Mouse (Mus musculus): Measurements from ENCODE around the gene Trip10.

Gene Trip10

DNA sequence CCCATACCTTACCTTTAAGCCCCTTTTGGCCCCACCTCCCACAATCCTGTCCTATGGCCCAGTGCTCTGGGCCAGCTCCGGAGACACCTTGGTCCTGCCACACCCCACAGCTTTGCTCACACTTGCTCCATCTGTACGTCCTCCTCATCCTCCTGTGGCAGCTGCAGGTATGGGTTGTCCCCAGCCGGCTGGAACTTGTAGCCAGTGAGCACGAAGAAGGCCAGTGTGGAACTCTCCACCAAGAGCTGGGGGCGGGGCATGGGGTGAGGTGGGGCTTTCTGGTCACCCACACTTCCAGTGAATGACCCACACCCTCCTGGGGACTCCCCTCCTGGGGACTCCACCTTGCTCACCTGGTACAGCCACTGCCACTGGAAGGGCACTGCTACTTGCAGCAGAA is 13.5 kb upstream of the Trip10 start:
- no peak for DNase-seq (ENCODE audit: low spot score)

DNA sequence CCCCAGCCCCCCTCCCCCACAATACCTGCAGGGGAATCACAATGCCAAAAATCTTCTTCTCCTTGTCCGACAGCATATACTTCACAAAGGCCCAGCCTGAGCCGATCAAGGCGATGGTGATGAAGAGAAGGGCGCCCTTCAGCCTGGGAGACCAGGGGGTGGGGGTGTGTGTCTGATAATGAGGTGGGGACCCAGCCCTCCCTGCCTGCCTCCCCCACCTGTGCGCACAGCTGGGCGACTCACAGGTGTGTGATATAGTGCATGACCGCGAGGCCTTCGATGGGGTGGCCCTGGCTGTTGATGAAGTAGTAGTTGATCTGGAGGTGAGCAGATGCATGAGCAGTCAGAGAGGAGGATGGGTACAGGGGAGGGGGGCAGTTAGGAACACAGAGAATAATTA is 12.1 kb upstream of the Trip10 start:
- no peak for DNase-seq (ENCODE audit: low spot score)

DNA sequence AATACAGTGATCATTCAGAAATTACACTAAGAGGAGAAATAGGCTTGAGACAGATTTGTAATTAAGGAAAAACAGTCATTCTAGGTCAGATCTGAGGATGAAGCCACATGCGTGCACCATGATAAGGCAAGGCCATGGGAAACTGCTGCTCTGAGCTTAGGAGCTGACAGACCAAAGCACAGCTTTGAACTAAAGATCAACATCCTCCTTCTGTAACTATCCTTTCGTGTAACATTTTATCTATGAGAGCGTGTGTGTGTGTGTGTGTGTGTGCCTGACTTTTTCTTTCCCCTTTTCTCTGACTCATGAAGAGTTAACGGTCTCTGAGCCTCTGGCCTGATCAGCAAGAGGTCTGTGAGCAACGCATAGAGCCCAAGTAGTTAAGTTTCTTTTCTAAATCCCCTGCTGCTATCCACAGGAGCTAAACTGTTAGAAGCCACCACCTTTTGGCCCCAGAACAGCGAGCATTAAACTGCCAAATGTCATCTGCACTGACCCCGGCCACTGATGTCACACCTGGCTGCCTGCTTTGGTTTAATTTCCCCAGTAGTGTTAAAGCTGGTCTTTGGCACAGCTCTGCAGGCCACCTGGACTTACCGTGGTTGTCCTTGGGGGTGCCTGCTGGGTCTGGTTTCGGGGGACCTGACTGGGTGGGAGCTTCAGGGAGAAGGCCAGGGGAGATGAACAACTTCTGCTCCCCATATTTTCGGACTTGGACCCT is 5.4 kb upstream of the Trip10 start:
- no peak for DNase-seq (ENCODE audit: low spot score)

DNA sequence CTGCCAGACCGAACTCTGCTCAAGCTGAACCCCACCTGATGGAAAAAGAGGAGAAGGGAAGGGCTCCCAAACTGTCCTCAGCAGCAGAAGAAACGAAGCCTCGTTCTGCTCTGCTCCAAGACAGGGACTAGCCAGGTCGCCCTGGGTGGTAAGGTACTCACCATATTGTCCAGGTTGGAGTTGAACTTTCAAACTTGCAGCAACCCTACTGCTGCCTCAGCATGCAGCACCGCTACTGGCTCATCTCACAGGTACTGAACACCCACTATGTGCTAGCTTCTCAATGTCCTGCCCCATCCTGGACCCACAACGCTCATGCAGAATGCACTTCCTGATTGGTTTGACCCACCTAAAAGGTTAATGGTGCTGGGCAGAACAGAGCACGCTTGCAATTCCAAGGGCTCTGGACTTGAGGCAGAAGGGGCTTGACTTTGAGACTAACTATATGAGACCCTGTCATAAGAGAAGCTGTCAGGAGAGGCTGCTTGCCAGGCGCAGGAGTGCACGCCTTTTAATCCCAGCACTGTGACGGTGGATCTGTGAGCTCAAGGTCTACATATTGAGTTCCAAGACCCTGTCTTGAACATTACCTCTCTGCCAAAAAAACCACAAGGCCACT is 3.8 kb upstream of the Trip10 start:
- no peak for DNase-seq (ENCODE audit: low spot score)

DNA sequence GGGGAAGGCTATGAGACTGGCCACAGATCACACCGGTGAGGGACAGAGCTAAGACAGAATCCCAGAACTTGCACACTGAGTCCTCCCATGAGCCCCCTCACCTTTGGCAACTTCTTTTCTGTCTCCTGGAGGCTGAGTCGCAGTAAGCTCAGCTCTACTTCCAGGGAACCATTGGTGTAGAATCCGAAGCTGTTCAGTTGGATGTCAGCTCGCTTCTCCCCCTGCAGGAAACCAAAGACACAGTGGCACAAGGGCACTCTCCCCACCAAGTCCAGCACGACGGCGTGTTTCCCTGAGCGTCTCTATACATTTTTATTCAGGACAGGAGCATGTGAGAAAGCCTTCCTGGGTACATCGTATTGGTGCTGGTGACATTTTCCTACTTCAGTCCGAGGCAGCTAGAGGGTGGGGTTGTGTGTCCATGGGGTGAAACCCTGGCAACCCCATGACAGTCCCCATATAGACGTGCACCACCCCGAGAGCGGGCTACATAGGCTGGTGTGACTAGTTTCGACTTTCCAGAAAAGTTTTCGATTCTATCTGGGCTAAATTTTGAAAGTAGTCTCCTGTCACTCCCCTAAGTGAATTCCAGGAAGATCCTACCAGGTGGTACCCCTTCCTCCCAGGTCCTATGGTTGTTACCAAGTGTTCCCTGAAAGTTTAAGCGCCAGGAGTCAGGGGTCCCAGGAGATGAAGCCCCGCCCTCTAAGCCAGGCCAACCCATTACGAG is 2.4 kb upstream of the Trip10 start:
- no peak for DNase-seq (ENCODE audit: low spot score)

DNA sequence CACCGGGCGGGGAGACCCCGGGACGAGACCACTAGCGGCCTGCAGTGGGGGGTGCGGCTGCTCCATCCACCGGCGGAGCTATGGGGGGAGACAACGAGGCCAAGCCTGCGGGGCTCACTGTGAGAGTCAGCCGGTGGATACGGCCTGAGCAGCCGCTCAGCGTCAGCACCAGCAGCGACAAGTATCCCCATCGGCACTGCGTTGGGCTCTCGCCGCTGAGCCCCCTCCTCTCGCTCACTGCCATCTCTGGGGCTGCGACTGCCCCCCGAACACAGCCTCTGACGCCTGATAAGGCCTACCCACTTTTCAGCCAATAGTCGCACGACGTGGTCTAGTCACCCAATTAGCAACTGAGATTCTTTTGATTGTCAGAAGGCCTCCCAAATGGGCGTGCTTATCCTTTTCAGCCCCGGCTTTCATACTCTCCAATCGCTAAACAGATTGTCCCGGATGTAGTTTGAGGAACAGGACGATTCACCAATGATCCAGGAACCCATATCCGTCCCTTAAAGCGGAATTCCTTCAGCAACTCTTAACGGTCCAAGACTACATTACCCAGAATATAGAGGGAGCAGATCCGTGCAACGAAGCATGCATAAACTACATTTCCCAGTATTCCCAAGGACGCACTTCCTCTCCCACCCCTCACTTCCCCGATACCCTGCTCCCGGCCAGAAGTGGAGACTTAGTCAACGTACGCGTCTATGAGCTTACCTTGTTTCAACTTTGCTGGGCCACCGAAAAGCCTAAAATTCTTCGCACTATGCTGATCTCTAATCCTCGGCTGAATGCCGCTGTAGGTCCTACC is 1.7 kb upstream of the Trip10 start:
- peak; percentile 40 for DNase-seq (ENCODE audit: low spot score)

DNA sequence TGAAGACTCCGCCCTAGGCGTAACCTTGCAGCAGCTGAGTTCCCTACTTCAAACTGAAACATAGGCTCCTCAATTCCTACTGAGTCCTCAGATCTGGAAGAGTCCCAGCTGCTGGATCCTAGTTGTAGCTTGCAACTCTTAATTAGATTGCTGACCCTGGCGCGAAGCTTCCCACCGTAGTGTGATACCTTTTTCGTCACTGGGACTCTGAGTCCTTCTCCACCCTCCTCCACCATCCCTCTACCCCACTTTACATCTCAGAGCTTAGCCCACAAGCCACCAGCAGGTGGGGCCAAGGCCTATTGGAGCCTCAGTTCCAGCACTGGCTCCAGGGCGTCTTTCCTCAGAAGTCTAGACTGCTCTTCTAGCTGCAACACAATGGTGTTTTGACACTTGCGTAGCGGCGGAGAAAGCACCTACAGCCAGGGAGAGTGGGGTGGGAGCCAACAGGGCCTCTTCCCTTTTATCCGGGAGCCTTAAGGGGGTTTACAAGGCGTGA is 1.0 kb upstream of the Trip10 start, which contains the start of gene Gpr108:
Gene Gpr108, minus strand, starts transcription at position 246 of the 499 bp plus-strand sequence.
- DNase-seq (ENCODE audit: low spot score) = no peak

DNA sequence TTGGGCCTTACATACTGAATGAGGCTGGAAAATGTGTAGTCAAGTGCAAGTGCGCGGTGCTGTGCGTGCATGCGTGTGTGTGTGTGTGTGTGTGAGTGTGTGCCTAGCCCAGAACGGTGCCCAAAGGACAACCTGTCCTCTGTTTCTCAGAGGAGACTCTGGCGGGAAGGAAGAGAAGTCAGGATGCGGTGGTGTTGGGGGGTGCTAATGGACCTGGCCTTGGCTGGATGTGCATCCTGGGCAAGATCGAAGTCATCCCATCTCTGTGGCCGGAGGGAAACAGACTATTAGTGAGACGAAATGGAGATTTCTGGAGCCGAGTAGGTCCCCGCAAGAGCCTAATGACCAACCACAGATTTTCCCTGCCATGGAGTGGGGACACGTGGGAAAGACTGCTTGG is 484 bp upstream of the Trip10 start:
- no peak for DNase-seq (ENCODE audit: low spot score)

DNA sequence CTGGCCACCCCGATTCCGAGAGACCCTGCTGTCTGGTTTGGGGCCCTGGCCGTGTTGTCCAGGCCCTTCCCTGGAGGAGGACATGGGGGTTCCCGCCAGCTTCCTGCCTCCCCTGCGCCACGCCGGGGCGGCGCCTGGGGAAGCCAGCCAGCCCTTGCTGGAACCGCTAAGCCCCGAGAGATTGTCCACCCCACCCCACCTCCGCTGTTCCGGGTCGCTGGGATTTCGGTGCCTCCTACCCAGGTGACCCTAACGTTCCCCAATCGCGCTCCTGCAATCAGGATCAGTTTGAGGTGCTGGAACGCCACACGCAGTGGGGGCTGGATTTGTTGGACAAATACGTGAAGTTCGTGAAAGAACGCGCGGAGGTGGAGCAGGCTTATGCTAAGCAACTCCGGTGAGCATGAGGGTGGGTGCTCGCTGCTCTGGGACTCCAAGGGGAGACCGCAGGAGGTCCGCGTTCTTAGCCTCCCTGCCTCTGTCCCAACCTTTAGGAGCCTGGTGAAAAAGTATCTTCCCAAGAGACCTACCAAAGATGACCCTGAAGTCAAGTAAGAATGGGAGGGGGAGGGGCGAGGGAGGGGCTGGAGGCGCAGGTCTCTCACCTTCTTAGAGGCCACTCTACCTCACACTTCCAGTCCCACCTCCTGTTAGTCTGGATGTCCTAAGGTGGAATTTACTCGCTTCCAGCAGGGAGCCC is 1.4 kb downstream of the Trip10 start:
- no peak for DNase-seq (ENCODE audit: low spot score)

DNA sequence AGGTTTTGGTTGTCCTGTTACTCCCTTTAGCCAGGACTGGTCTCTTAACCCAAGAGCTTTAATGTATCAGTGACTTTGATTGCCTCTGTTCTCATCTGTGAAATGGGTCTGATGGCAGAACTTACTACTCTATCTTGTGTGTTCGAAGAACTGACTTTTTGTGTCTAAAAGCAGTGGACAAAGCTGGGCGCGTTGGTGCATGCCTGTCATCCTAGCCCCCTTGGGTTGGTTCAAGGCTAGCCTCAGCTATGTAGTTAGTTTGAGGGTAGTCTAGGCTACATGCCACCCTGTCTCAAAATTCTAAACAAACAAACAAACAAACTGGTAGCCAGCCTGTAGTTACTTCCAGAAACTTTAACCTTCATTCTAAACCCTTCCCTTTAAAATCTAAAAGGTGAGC is 2.2 kb downstream of the Trip10 start:
- DNase-seq (ENCODE audit: low spot score) = no peak

DNA sequence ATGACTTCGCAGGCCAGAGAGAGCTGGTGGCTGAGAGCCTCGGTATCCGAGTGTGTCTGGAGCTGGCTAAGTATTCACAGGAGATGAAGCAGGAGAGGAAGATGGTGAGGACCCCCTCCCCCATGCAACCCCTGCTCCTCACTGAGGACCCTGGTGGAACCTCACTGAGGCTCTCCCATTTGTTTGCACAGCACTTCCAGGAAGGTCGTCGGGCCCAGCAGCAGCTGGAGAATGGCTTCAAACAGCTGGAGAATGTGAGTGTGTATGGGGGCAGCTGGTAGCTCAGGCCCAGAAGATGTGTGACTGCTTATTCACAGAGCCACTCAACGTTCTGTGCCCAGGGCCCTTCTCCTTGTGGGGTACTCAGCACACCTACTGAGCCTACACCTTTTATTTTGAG is 4.1 kb downstream of the Trip10 start:
- no peak for DNase-seq (ENCODE audit: low spot score)

DNA sequence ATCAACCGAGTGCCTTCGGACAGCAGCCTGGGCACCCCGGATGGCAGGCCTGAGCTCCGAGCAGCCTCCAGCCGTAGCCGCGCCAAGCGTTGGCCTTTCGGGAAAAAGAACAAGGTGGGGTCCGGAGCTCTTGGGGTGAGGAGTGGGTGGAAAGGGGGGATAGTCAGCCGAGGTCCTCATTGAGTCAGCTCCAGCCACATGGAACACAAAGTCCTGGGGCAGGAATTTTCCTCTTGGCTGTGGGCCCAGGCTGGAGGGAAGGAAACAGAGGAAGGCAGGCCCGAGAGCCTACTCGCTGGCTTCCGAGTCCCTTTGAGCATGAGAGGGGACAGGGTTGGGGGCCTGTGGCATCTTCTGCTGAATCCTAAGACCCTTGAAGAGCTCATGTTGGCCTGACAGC is 6.1 kb downstream of the Trip10 start:
- DNase-seq (ENCODE audit: low spot score) = no peak

DNA sequence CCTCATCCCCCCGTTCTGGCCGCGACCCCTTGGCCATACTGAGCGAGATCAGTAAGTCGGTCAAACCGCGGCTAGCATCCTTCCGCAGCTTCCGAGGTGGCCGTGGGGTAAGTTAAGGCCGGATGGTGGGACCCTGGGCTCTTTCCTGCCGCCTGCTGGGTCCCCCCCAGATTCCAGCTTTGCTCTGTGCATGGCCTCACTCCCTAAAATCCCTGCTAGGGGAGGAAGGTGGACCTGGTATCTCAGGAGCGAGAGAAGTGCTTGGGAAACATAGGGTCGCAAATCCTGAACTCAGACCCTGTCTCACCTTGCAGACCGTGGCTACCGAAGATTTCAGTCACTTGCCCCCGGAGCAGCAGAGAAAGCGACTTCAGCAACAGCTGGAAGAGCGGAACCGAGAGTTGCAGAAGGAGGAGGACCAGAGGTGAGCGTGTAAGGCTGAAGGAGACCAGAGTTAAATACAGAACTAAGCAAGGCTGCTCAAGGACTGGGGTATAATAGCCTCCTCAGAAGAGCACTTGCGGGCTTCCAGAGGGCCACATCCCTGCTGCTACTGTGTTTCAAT is 7.7 kb downstream of the Trip10 start:
- DNase-seq (ENCODE audit: low spot score) = no peak

DNA sequence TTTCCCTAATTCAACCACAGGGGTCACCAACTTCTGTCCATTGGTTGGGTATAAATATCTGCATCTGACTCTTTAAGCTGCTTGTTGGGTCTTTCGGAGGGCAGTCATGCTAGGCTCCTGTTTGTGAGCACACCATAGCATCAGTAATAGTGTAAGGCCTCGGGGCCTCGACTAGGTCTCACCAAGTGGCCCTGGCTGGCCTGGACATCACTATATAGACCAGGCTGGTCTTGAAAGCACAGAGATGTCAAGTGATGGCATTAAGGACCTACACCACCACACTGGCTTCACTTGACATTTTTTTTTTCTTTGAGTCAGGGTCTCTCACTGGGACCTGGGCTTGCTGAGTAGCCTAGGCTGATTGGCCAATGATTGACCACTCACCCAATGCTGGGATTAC is 8.9 kb downstream of the Trip10 start:
- DNase-seq (ENCODE audit: low spot score) = no peak

DNA sequence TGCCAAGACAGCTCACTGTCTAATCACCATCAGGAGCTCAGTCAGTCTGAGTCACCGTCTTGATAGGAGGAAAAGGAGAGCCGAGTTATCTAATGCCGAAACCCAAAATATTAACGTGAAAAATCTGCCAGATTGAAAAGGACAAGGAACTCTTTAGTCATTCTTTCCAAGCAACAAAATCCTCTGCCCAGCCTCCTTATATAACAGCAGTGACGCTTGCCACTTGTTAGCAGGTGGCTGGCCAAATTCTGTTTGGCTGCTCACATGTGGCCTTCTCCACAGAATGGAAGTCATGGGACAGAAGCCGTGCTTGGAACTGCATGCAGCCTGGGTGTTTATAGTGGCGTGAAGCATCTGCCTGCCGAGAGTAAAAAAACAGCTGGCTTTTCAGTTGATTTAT is 10.5 kb downstream of the Trip10 start:
- no peak for DNase-seq (ENCODE audit: low spot score)

DNA sequence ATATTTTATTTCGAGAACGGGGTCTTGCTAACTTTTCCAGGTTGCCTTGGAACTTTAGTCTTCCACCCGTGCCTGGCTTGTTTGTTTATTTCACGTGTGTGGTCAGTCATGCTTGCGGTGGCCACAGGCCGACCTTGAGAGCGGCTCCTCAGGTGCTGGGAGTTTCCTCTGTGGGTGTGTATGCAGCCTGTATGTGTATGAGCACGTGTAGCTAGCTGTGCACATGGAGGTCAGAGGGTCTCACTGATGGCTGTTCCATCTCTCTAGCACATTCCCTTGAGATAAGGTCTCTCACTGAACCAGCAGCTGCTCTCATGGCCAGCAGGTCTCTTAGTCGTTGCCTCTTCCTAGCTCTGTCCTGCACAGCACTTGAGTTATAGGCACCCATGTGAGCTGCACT is 11.1 kb downstream of the Trip10 start:
- no peak for DNase-seq (ENCODE audit: low spot score)

DNA sequence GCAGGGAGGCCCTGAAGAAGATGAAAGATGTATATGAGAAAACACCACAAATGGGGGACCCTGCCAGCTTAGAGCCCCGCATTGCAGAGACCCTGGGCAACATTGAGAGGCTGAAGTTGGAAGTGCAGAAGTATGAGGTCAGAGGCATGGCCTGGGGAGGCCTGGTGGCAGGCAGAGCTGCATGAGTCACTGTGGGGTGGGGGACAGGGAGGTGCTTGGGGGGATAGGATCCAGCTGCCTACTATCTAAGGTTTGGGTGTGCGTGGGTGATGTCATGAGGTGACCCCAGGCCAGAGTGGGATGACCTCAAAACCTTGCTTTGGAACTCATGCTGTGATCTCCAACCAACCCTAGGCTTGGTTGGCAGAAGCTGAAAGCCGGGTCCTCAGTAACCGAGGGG is 12.0 kb downstream of the Trip10 start:
- no peak for DNase-seq (ENCODE audit: low spot score)

DNA sequence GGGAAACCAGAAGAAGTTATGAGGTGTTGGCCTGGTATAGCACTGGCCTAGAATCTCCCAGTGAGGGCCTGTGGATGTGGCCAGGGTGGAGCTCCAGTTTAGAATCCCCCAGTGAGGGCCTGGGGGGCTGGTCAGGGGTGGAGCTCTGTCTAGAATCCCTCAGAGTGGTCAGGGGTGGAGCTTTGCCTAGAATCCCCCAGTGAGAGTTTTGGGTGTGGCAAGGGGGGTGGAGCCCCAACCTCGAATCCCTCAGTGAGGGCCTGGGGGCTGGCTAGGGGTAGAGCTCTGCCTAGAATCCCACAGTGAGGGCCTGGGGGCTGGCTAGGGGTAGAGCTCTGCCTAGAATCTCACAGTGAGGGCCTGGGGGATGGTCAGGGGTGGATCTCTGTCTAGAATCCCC is 12.5 kb downstream of the Trip10 start:
- no peak for DNase-seq (ENCODE audit: low spot score)

DNA sequence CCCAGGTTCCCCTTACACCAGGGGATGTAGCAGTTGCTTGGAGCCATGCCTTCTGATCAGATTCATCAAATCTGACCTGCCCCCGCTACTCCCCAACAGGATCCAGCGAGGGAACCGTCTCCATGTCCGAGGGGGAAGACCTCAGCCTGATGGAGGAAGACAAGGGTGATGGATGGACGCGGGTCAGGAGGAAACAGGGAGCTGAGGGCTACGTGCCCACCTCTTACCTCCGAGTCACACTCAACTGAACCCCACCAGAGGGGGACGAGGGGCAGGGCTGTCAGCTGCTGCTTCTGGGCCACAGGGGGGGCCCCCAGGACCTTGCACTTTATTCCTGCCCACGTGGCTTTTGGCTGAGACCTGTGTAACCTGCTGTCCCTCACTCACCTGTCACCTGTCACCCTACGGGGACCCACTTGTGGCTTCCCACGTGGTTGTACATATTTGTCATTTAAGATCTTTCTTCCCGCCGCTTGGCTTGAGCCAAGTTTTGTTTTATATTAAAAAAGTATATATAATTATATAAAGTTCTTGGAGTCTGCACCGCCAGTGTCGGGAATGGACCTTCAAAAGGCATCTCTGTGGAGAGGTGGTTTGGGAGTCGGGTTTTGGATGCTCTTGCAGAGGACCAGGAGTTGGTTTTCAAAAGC is 13.8 kb downstream of the Trip10 start:
- DNase-seq (ENCODE audit: low spot score) = no peak

DNA sequence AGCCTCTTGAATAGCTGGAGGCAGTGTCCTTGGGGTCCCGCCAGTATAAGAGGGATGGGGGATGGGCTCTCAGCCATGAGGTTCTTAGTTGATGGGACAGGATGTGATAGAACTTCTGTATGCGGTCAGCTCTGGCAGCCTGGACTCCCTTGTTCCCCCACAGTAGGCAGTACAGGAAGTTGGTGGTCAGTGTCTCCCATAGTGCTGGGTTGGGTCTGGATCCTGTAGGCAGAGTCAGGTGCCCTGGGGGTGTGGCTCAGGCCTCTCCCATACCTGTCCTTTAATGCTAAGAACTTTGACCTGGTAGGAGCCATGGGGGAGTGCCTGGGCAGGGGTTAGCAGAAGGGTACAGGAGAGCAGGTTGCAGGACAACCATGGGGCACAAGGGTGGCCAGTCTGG is 14.9 kb downstream of the Trip10 start:
- DNase-seq (ENCODE audit: low spot score) = no peak

Measured in urinary bladder, postnatal 10 days (tissue).